In genomic region chr3:116190727-116191126, GRCm38 (mm10) we compare ENCODE assay signal across 17 mouse cellular contexts.
DNase-seq lines count a peak whose midpoint lies in the region; ATAC-seq lines count a peak whose summit lies in the region.
"Had no signal": no experiment of that assay in that cellular context is flagged by ENCODE, and none has a peak within 500 bp of the region (broad histone marks: within the 10 kb centered on the region; RNA-seq: fewer than 3 reads in every experiment).

No protein-coding gene starts in this region.

- no peaks in the 10 kb centered on the region for H3K27me3 ChIP-seq in embryonic facial prominence, embryonic 14.5 days (replicated peaks; ENCODE audit: control insufficient read depth, insufficient read depth, low read length)
- H3K27me3 ChIP-seq in embryonic facial prominence, embryonic 10.5 days (replicated peaks; ENCODE audit: low read depth, poor library complexity, severe bottlenecking), result no peaks in the 10 kb centered on the region
- H3K27me3 ChIP-seq in heart, embryonic 10.5 days (ENCODE audit: insufficient read depth, poor library complexity, severe bottlenecking), result no peaks in the 10 kb centered on the region
- no peaks in the 10 kb centered on the region for H3K27me3 ChIP-seq in kidney, embryonic 14.5 days (ENCODE audit: control insufficient read depth, insufficient read depth, low read length)
- H3K27me3 ChIP-seq: embryonic facial prominence, embryonic 15.5 days; megakaryocyte, embryonic 14.5 days had no signal

- H3K4me2 ChIP-seq in embryonic facial prominence, embryonic 14.5 days (ENCODE audit: low read depth, low read length), result no peak overlapping the region
- no peak overlapping the region for H3K4me2 ChIP-seq in kidney, embryonic 14.5 days (replicated peaks; ENCODE audit: low read depth, low read length)
- H3K4me2 ChIP-seq: embryonic facial prominence, embryonic 15.5 days had no signal

- no peak overlapping the region for H3K27ac ChIP-seq in embryonic facial prominence, embryonic 14.5 days (replicated peaks; ENCODE audit: low read depth, low read length)
- no peak overlapping the region for H3K27ac ChIP-seq in embryonic facial prominence, embryonic 10.5 days (replicated peaks)
- H3K27ac ChIP-seq in heart, embryonic 10.5 days, result no peak overlapping the region
- H3K27ac ChIP-seq in kidney, embryonic 14.5 days (ENCODE audit: low read depth, low read length), result no peak overlapping the region
- H3K27ac ChIP-seq: embryonic facial prominence, embryonic 15.5 days had no signal

- no peak for ATAC-seq in embryonic facial prominence, embryonic 14.5 days (ENCODE audit: low read depth)
- no peak for ATAC-seq in kidney, embryonic 14.5 days (ENCODE audit: low FRiP score, low TSS enrichment)
- ATAC-seq: inflammation-experienced regulatory T-cells, adult 6 months had no signal

- H3K36me3 ChIP-seq in embryonic facial prominence, embryonic 14.5 days (ENCODE audit: control insufficient read depth, insufficient read depth, low read length), result no peaks in the 10 kb centered on the region
- H3K36me3 ChIP-seq in embryonic facial prominence, embryonic 10.5 days (replicated peaks), result no peaks in the 10 kb centered on the region
- H3K36me3 ChIP-seq in heart, embryonic 10.5 days, result no peaks in the 10 kb centered on the region
- H3K36me3 ChIP-seq in kidney, embryonic 14.5 days (ENCODE audit: control insufficient read depth, insufficient read depth, low read length), result no peaks in the 10 kb centered on the region
- H3K36me3 ChIP-seq: embryonic facial prominence, embryonic 15.5 days; G1E had no signal

- no peaks in the 10 kb centered on the region for H3K9me3 ChIP-seq in embryonic facial prominence, embryonic 14.5 days (ENCODE audit: control insufficient read depth, low read length)
- H3K9me3 ChIP-seq in embryonic facial prominence, embryonic 10.5 days, result no peaks in the 10 kb centered on the region
- no peaks in the 10 kb centered on the region for H3K9me3 ChIP-seq in heart, embryonic 10.5 days
- no peaks in the 10 kb centered on the region for H3K9me3 ChIP-seq in kidney, embryonic 14.5 days (ENCODE audit: control insufficient read depth, low read length)
- H3K9me3 ChIP-seq: embryonic facial prominence, embryonic 15.5 days; G1E; megakaryocyte, embryonic 14.5 days had no signal

- intact Hi-C loops in heart, postnatal 14 days (cut with DNase I), result loop anchor here (5.0 kb wide), 1 partner anchor 62 kb away; the partner anchor contains the start of gene Gpr88

- no peak overlapping the region for H3K4me3 ChIP-seq in embryonic facial prominence, embryonic 14.5 days (ENCODE audit: low read depth, low read length)
- no peak overlapping the region for H3K4me3 ChIP-seq in embryonic facial prominence, embryonic 10.5 days
- H3K4me3 ChIP-seq in heart, embryonic 10.5 days, result no peak overlapping the region
- no peak overlapping the region for H3K4me3 ChIP-seq in kidney, embryonic 14.5 days (ENCODE audit: low read length)
- H3K4me3 ChIP-seq: embryonic facial prominence, embryonic 15.5 days; megakaryocyte, embryonic 14.5 days had no signal

- DNase-seq in embryonic facial prominence, embryonic 14.5 days (ENCODE audit: low spot score), result peak; percentile 41
- DNase-seq in embryonic facial prominence, embryonic 10.5 days (ENCODE audit: low spot score), result no peak
- peak; percentile 19 to 44 for DNase-seq in heart, postnatal 14 days
- no peak for DNase-seq in heart, embryonic 10.5 days (ENCODE audit: low spot score)
- peak; percentile 21 to 28 for DNase-seq in right cerebral cortex, adult 2 months (ENCODE audit: low spot score in 2 of 2)
- no peak for DNase-seq in right cerebral cortex, postnatal 4 days
- no peak for DNase-seq in kidney, adult 9 months
- DNase-seq: B cell, adult 2 months; cerebellum, postnatal 36 days; kidney, postnatal 14 days; liver; thymus, postnatal 25 days had no signal

- WGBS in embryonic facial prominence, embryonic 14.5 days, result 54% methylated on average over 2 of the region's 2 CpGs
- WGBS in embryonic facial prominence, embryonic 10.5 days, result 70% methylated on average over 2 of the region's 2 CpGs
- WGBS in heart, embryonic 10.5 days, result 78% methylated on average over 2 of the region's 2 CpGs
- 53% methylated on average over 2 of the region's 2 CpGs for WGBS in kidney, embryonic 14.5 days

- no peak overlapping the region for H3K9ac ChIP-seq in embryonic facial prominence, embryonic 14.5 days (ENCODE audit: low read depth, low read length)
- no peak overlapping the region for H3K9ac ChIP-seq in kidney, embryonic 14.5 days (ENCODE audit: low read depth, low read length)
- H3K9ac ChIP-seq: embryonic facial prominence, embryonic 15.5 days had no signal

- H3K4me1 ChIP-seq in embryonic facial prominence, embryonic 14.5 days (ENCODE audit: control insufficient read depth, insufficient read depth, low read length), result no peaks in the 10 kb centered on the region
- no peaks in the 10 kb centered on the region for H3K4me1 ChIP-seq in embryonic facial prominence, embryonic 10.5 days
- H3K4me1 ChIP-seq in heart, embryonic 10.5 days, result no peaks in the 10 kb centered on the region
- no peaks in the 10 kb centered on the region for H3K4me1 ChIP-seq in kidney, embryonic 14.5 days (ENCODE audit: control insufficient read depth, insufficient read depth, low read length)
- H3K4me1 ChIP-seq: embryonic facial prominence, embryonic 15.5 days; megakaryocyte, embryonic 14.5 days had no signal

Comparison
In these comparisons a context has a peak if more than half of its experiments do, and no peak if none do; other contexts are left out.
1. DNase-seq: peak in embryonic facial prominence, embryonic 14.5 days (single experiment), heart, postnatal 14 days (2 of 2) and right cerebral cortex, adult 2 months (2 of 2); none in embryonic facial prominence, embryonic 10.5 days (single experiment), heart, embryonic 10.5 days (single experiment), right cerebral cortex, postnatal 4 days (single experiment) and kidney, adult 9 months (single experiment).